Mouse (Mus musculus) midbrain, embryonic 10.5 days (tissue): ENCODE measurements around the gene Fam173a. TPM values are rescaled to one million over a fixed set of nuclear protein-coding genes. Genes with fewer than 3 reads are reported as not detected.

Source experiments
- DNase-seq: peaks from one replicate; pipeline ENCODE4 v3.0.0-alpha.2; 2017; ENCODE audit warnings: low spot score
- H3K27ac ChIP-seq: fragments of 300-500 bp; sonication (generic); replicated peaks from 2 replicates; pipeline ENCODE4 v1.5.1; 2016; ENCODE audit warnings: mild to moderate bottlenecking
- H3K27me3 ChIP-seq: fragments of 300-500 bp; sonication (generic); 2 replicates; pipeline ENCODE4 v1.6.1; 2016; ENCODE audit warnings: low read depth, mild to moderate bottlenecking; ENCODE audit not compliant: poor library complexity, severe bottlenecking
- H3K36me3 ChIP-seq: fragments of 300-500 bp; sonication (generic); 2 replicates; pipeline ENCODE4 v1.6.1; 2016; ENCODE audit warnings: mild to moderate bottlenecking, moderate library complexity
- H3K4me1 ChIP-seq: fragments of 300-500 bp; sonication (generic); 2 replicates; pipeline ENCODE4 v1.6.1; 2016
- H3K4me3 ChIP-seq: fragments of 300-500 bp; sonication (generic); 2 replicates; pipeline ENCODE4 v1.5.1; 2016; ENCODE audit warnings: mild to moderate bottlenecking, moderate library complexity
- H3K9me3 ChIP-seq: fragments of 300-500 bp; sonication (generic); replicated peaks from 2 replicates; pipeline ENCODE4 v1.6.1; 2016; ENCODE audit warnings: mild to moderate bottlenecking
- WGBS: fragments of 180-500 bp; shearing (Covaris S2); methylation state at CpG from one replicate; pipeline ENCODE4 v1.1.7; 2016; 5-methylcytosine and 5-hydroxymethylcytosine counted together
- polyA plus RNA-seq: library from polyadenylated mRNA; unstranded; fragments of >200 nt; fragmentation: Nextera tagmentation; extraction: Ambion mirVana; gene quantifications from 2 replicates; pipeline ENCODE4 v1.2.1, GENCODE M21; 2016

Gene Fam173a
- 71.8 and 88.0 TPM in 2 replicates for polyA plus RNA-seq

GRCm38 (mm10) chr17:25792615-25793014 lies at the start of gene Fam173a:
Gene Fam173a, minus strand, starts transcription at chr17:25792901.
- Histone ChIP-seq H3K9me3 (no peaks in the 10 kb centered on the region), H3K27ac (peak within 1 kb of the TSS; percentile 96), H3K36me3 (peaks cover 50% of the 10 kb centered on the region), H3K4me1 (peaks cover 69% of the 10 kb centered on the region), H3K4me3 (peak within 1 kb of the TSS; percentile 85), H3K27me3 (no peaks in the 10 kb centered on the region)
- DNase-seq: peak; percentile 70
- WGBS: 1% methylated on average over 14 of the region's 14 CpGs

GRCm38 (mm10) chr17:25841117-25841880 lies 48.6 kb upstream of the Fam173a start, which contains the start of gene Gm20683:
Gene Gm20683, minus strand, starts transcription at chr17:25841763.
- Histone ChIP-seq H3K9me3 (no peaks in the 10 kb centered on the region), H3K4me3 (0 out of 2 replicates have a peak within 1 kb of the TSS, but pooled peaks have one; percentile 0), H3K36me3 (peaks cover 75% of the 10 kb centered on the region), H3K27ac (no peak within 1 kb of the TSS), H3K27me3 (no peaks in the 10 kb centered on the region), H3K4me1 (peaks cover 51% of the 10 kb centered on the region)
- no peak for DNase-seq
- 93% methylated on average over 22 of the region's 22 CpGs for WGBS

GRCm38 (mm10) chr17:25840519-25840918 lies 47.8 kb upstream of the Fam173a start:
- Histone ChIP-seq H3K36me3 (peaks cover 75% of the 10 kb centered on the region), H3K4me3 (no peak overlapping the region)

GRCm38 (mm10) chr17:25839455-25840235 lies 46.9 kb upstream of the Fam173a start:
- H3K27me3 ChIP-seq: no peaks in the 10 kb centered on the region
- H3K27ac ChIP-seq: no peak overlapping the region
- no peaks in the 10 kb centered on the region for H3K9me3 ChIP-seq
- H3K36me3 ChIP-seq: peaks cover 76% of the 10 kb centered on the region
- peak overlapping the region; percentile 18; the same call in 1 of the 2 replicates for H3K4me3 ChIP-seq
- DNase-seq: no peak
- H3K4me1 ChIP-seq: peaks cover 61% of the 10 kb centered on the region
- WGBS: 91% methylated on average over 14 of the region's 14 CpGs

More at GRCm38 (mm10) chr17:25840519-25840918, 47.8 kb upstream of the Fam173a start:
- DNase-seq: no peak
- no peaks in the 10 kb centered on the region for H3K9me3 ChIP-seq
- H3K27me3 ChIP-seq: no peaks in the 10 kb centered on the region
- peaks cover 59% of the 10 kb centered on the region for H3K4me1 ChIP-seq
- WGBS: 94% methylated on average over 6 of the region's 6 CpGs
- H3K27ac ChIP-seq: no peak overlapping the region

GRCm38 (mm10) chr17:25838904-25839303 lies 46.2 kb upstream of the Fam173a start:
- no peak for DNase-seq
- WGBS: 92% methylated on average over 4 of the region's 4 CpGs
- H3K27me3 ChIP-seq: no peaks in the 10 kb centered on the region
- peaks cover 62% of the 10 kb centered on the region for H3K4me1 ChIP-seq
- H3K27ac ChIP-seq: no peak overlapping the region
- peaks cover 80% of the 10 kb centered on the region for H3K36me3 ChIP-seq
- H3K9me3 ChIP-seq: no peaks in the 10 kb centered on the region
- no peak overlapping the region for H3K4me3 ChIP-seq

- peak overlapping the region; percentile 81; the same call in 1 of the 2 replicates for H3K27ac ChIP-seq
These were observed 44.8 kb upstream of the Fam173a start for GRCm38 (mm10) chr17:25837533-25837932.

GRCm38 (mm10) chr17:25837076-25837410 lies 44.3 kb upstream of the Fam173a start, which contains the start of gene Rhbdl1:
Gene Rhbdl1, minus strand, starts transcription at chr17:25837295.
- Histone ChIP-seq H3K27me3 (no peaks in the 10 kb centered on the region), H3K27ac (peak within 1 kb of the TSS; percentile 81), H3K4me3 (peak within 1 kb of the TSS; percentile 89), H3K4me1 (peaks cover 61% of the 10 kb centered on the region), H3K36me3 (peaks cover 67% of the 10 kb centered on the region), H3K9me3 (no peaks in the 10 kb centered on the region)
- WGBS: 2% methylated on average over 29 of the region's 29 CpGs
- no peak for DNase-seq

More at GRCm38 (mm10) chr17:25837533-25837932, 44.8 kb upstream of the Fam173a start:
- DNase-seq: no peak
- peaks cover 71% of the 10 kb centered on the region for H3K36me3 ChIP-seq
- H3K27me3 ChIP-seq: no peaks in the 10 kb centered on the region
- peaks cover 58% of the 10 kb centered on the region for H3K4me1 ChIP-seq
- 49% methylated on average over 3 of the region's 3 CpGs for WGBS
- peak overlapping the region; percentile 89 for H3K4me3 ChIP-seq
- no peaks in the 10 kb centered on the region for H3K9me3 ChIP-seq

GRCm38 (mm10) chr17:25836397-25837075 lies 43.8 kb upstream of the Fam173a start:
- Histone ChIP-seq H3K4me3 (peak overlapping the region; percentile 89), H3K27ac (peak overlapping the region; percentile 81), H3K36me3 (peaks cover 67% of the 10 kb centered on the region), H3K4me1 (peaks cover 66% of the 10 kb centered on the region), H3K27me3 (no peaks in the 10 kb centered on the region), H3K9me3 (no peaks in the 10 kb centered on the region)
- DNase-seq: peak; percentile 62
- WGBS: 23% methylated on average over 23 of the region's 23 CpGs

- no peak for DNase-seq
- H3K27ac ChIP-seq: 0 out of 2 replicates have a peak overlapping the region, but pooled peaks have one; percentile 29
- peaks cover 73% of the 10 kb centered on the region for H3K4me1 ChIP-seq
- H3K36me3 ChIP-seq: peaks cover 67% of the 10 kb centered on the region
- H3K9me3 ChIP-seq: no peaks in the 10 kb centered on the region
- WGBS: 95% methylated on average over 16 of the region's 16 CpGs
- H3K27me3 ChIP-seq: no peaks in the 10 kb centered on the region
- peak overlapping the region; percentile 89 for H3K4me3 ChIP-seq
These were observed 43.1 kb upstream of the Fam173a start for GRCm38 (mm10) chr17:25835816-25836215.

- DNase-seq: no peak
- Histone ChIP-seq H3K4me1 (peaks cover 79% of the 10 kb centered on the region), H3K4me3 (peak overlapping the region; percentile 89), H3K9me3 (no peaks in the 10 kb centered on the region), H3K36me3 (peaks cover 67% of the 10 kb centered on the region), H3K27me3 (no peaks in the 10 kb centered on the region), H3K27ac (no peak overlapping the region)
- 94% methylated on average over 7 of the region's 7 CpGs for WGBS
These were observed 42.6 kb upstream of the Fam173a start for GRCm38 (mm10) chr17:25835301-25835700.

GRCm38 (mm10) chr17:25834595-25835222 lies 42.0 kb upstream of the Fam173a start:
- H3K27ac ChIP-seq: peak overlapping the region; percentile 96
- H3K4me3 ChIP-seq: peak overlapping the region; percentile 89
- 90% methylated on average over 12 of the region's 12 CpGs for WGBS
- H3K9me3 ChIP-seq: no peaks in the 10 kb centered on the region
- DNase-seq: no peak
- H3K36me3 ChIP-seq: peaks cover 67% of the 10 kb centered on the region
- H3K4me1 ChIP-seq: peaks cover 84% of the 10 kb centered on the region
- H3K27me3 ChIP-seq: no peaks in the 10 kb centered on the region
